Mouse (Mus musculus) hindbrain, embryonic 15.5 days (tissue): ENCODE results near the gene Fbxl2. TPM values are rescaled to one million over a fixed set of nuclear protein-coding genes. Genes with fewer than 3 reads are reported as not detected.

ENCODE experiments used
- ATAC-seq: fragments of 200-750 bp; cut with Nextera tagmentation; 2 replicates; pipeline ENCODE4 v1.8.0; 2017; ENCODE audit warnings: low read depth, moderate number of reproducible peaks, moderate TSS enrichment; ENCODE audit not compliant: low FRiP score
- H3K27ac ChIP-seq: fragments of 300-500 bp; sonication (generic); replicated peaks from 2 replicates; pipeline ENCODE4 v1.5.1; 2015; ENCODE audit warnings: mild to moderate bottlenecking, inconsistent platforms
- H3K27me3 ChIP-seq: fragments of 300-500 bp; sonication (generic); 2 replicates; pipeline ENCODE4 v1.6.1; 2015; ENCODE audit warnings: control low read depth, inconsistent platforms
- H3K36me3 ChIP-seq: fragments of 300-500 bp; sonication (generic); 2 replicates; pipeline ENCODE4 v1.6.1; 2015; ENCODE audit warnings: control low read depth, inconsistent platforms
- H3K4me1 ChIP-seq: fragments of 300-500 bp; sonication (generic); replicated peaks from 2 replicates; pipeline ENCODE4 v1.6.1; 2015; ENCODE audit warnings: control low read depth, inconsistent platforms
- H3K4me2 ChIP-seq: fragments of 300-500 bp; sonication (generic); 2 replicates; pipeline ENCODE4 v1.6.1; 2015; ENCODE audit warnings: moderate library complexity, mild to moderate bottlenecking, inconsistent platforms
- H3K4me3 ChIP-seq: fragments of 300-500 bp; sonication (generic); 2 replicates; pipeline ENCODE4 v1.5.1; 2015; ENCODE audit warnings: mild to moderate bottlenecking, inconsistent platforms
- H3K9ac ChIP-seq: fragments of 300-500 bp; sonication (generic); 2 replicates; pipeline ENCODE4 v1.6.1; 2015; ENCODE audit warnings: inconsistent platforms
- H3K9me3 ChIP-seq: fragments of 300-500 bp; sonication (generic); 2 replicates; pipeline ENCODE4 v1.6.1; 2016; ENCODE audit warnings: control low read depth, inconsistent platforms
- WGBS: fragments of 180-500 bp; shearing (Covaris S2); methylation state at CpG from one replicate; pipeline ENCODE4 v1.1.7; 2015; 5-methylcytosine and 5-hydroxymethylcytosine counted together
- polyA plus RNA-seq: library from polyadenylated mRNA; unstranded; fragments of >200 nt; fragmentation: Nextera tagmentation; extraction: Ambion mirVana; gene quantifications from 2 replicates; pipeline ENCODE4 v1.2.1, GENCODE M21; 2015

Gene Fbxl2
- polyA plus RNA-seq, 1 experiment from 2014 or later = 28.5 TPM

GRCm38 (mm10) chr9:113966838-113967237, 79.2 kb downstream of the Fbxl2 start:
- no peak for ATAC-seq
- H3K27me3 ChIP-seq = no peaks in the 10 kb centered on the region
- H3K4me1 ChIP-seq = no peaks in the 10 kb centered on the region
- no peak overlapping the region for H3K27ac ChIP-seq
- no peaks in the 10 kb centered on the region for H3K9me3 ChIP-seq
- peaks cover 78% of the 10 kb centered on the region for H3K36me3 ChIP-seq
- WGBS = 95% methylated on average over 4 of the region's 4 CpGs
- no peak overlapping the region for H3K9ac ChIP-seq
- no peak overlapping the region for H3K4me3 ChIP-seq
- no peak overlapping the region for H3K4me2 ChIP-seq

- no peaks in the 10 kb centered on the region for H3K9me3 ChIP-seq
- no peak overlapping the region for H3K9ac ChIP-seq
- no peak overlapping the region for H3K4me3 ChIP-seq
- 95% methylated on average over 8 of the region's 8 CpGs for WGBS
- H3K27ac ChIP-seq = no peak overlapping the region
- H3K27me3 ChIP-seq = no peaks in the 10 kb centered on the region
- no peak overlapping the region for H3K4me2 ChIP-seq
- peaks cover 73% of the 10 kb centered on the region for H3K36me3 ChIP-seq
- H3K4me1 ChIP-seq = no peaks in the 10 kb centered on the region
- ATAC-seq = no peak
Measured at GRCm38 (mm10) chr9:113964415-113964814, 81.6 kb downstream of the Fbxl2 start.

GRCm38 (mm10) chr9:113963718-113964117, 82.3 kb downstream of the Fbxl2 start:
- no peak overlapping the region for H3K9ac ChIP-seq
- H3K4me1 ChIP-seq = no peaks in the 10 kb centered on the region
- no peaks in the 10 kb centered on the region for H3K27me3 ChIP-seq
- no peaks in the 10 kb centered on the region for H3K9me3 ChIP-seq
- H3K27ac ChIP-seq = no peak overlapping the region
- no peak overlapping the region for H3K4me2 ChIP-seq
- H3K36me3 ChIP-seq = peaks cover 73% of the 10 kb centered on the region
- no peak for ATAC-seq
- H3K4me3 ChIP-seq = no peak overlapping the region

- Histone ChIP-seq H3K27ac (no peak overlapping the region), H3K4me3 (no peak overlapping the region), H3K27me3 (no peaks in the 10 kb centered on the region), H3K9me3 (no peaks in the 10 kb centered on the region), H3K9ac (no peak overlapping the region), H3K4me1 (no peaks in the 10 kb centered on the region), H3K36me3 (peaks cover 54% of the 10 kb centered on the region), H3K4me2 (no peak overlapping the region)
- ATAC-seq = no peak
- 95% methylated on average over 4 of the region's 4 CpGs for WGBS
Measured at GRCm38 (mm10) chr9:113957777-113958176, 88.2 kb downstream of the Fbxl2 start.

- H3K36me3 ChIP-seq = peaks cover 22% of the 10 kb centered on the region
- no peaks in the 10 kb centered on the region for H3K4me1 ChIP-seq
- H3K27me3 ChIP-seq = no peaks in the 10 kb centered on the region
- no peak overlapping the region for H3K4me2 ChIP-seq
- 94% methylated on average over 1 of the region's 1 CpGs for WGBS
- H3K9ac ChIP-seq = no peak overlapping the region
- H3K9me3 ChIP-seq = no peaks in the 10 kb centered on the region
- H3K27ac ChIP-seq = no peak overlapping the region
- H3K4me3 ChIP-seq = no peak overlapping the region
- ATAC-seq = no peak
Measured at GRCm38 (mm10) chr9:113947216-113947615, 98.8 kb downstream of the Fbxl2 start.

GRCm38 (mm10) chr9:113943372-113943771, 102.6 kb downstream of the Fbxl2 start:
- H3K4me3 ChIP-seq = no peak overlapping the region
- 97% methylated on average over 1 of the region's 1 CpGs for WGBS
- H3K4me1 ChIP-seq = 0 out of 2 replicates have a peak, but pooled peaks cover 8% of the 10 kb centered on the region
- H3K27ac ChIP-seq = no peak overlapping the region
- H3K27me3 ChIP-seq = no peaks in the 10 kb centered on the region
- ATAC-seq = no peak
- no peaks in the 10 kb centered on the region for H3K9me3 ChIP-seq
- peaks cover 22% of the 10 kb centered on the region for H3K36me3 ChIP-seq
- H3K4me2 ChIP-seq = no peak overlapping the region
- H3K9ac ChIP-seq = no peak overlapping the region

- Histone ChIP-seq H3K27me3 (no peaks in the 10 kb centered on the region), H3K27ac (no peak overlapping the region), H3K4me3 (no peak overlapping the region), H3K4me2 (no peak overlapping the region), H3K9ac (no peak overlapping the region), H3K36me3 (peaks cover 15% of the 10 kb centered on the region), H3K9me3 (no peaks in the 10 kb centered on the region), H3K4me1 (peaks cover 9% of the 10 kb centered on the region; the same call in 1 of the 2 replicates)
- ATAC-seq = no peak
- 94% methylated on average over 3 of the region's 3 CpGs for WGBS
Measured at GRCm38 (mm10) chr9:113941103-113941805, 104.7 kb downstream of the Fbxl2 start.

GRCm38 (mm10) chr9:113939063-113939850, 106.7 kb downstream of the Fbxl2 start:
- no peak for ATAC-seq
- H3K9me3 ChIP-seq = no peaks in the 10 kb centered on the region
- H3K4me3 ChIP-seq = no peak overlapping the region
- 86% methylated on average over 9 of the region's 9 CpGs for WGBS
- H3K27me3 ChIP-seq = no peaks in the 10 kb centered on the region
- H3K4me1 ChIP-seq = peaks cover 20% of the 10 kb centered on the region; the same call in 1 of the 2 replicates
- H3K4me2 ChIP-seq = no peak overlapping the region
- no peaks in the 10 kb centered on the region for H3K36me3 ChIP-seq
- no peak overlapping the region for H3K27ac ChIP-seq
- H3K9ac ChIP-seq = no peak overlapping the region

- Histone ChIP-seq H3K4me1 (peaks cover 42% of the 10 kb centered on the region), H3K27me3 (no peaks in the 10 kb centered on the region), H3K27ac (no peak overlapping the region), H3K9me3 (no peaks in the 10 kb centered on the region), H3K9ac (no peak overlapping the region), H3K4me2 (no peak overlapping the region), H3K4me3 (no peak overlapping the region), H3K36me3 (no peaks in the 10 kb centered on the region)
- ATAC-seq = no peak
- 75% methylated on average over 5 of the region's 5 CpGs for WGBS
Measured at GRCm38 (mm10) chr9:113935638-113936037, 110.4 kb downstream of the Fbxl2 start.

- Histone ChIP-seq H3K36me3 (no peaks in the 10 kb centered on the region), H3K4me3 (peak overlapping the region; percentile 54), H3K27me3 (no peaks in the 10 kb centered on the region), H3K4me2 (peak overlapping the region; percentile 83), H3K27ac (peak overlapping the region; percentile 65; the same call in 1 of the 2 replicates), H3K4me1 (peaks cover 38% of the 10 kb centered on the region), H3K9ac (peak overlapping the region; percentile 60), H3K9me3 (no peaks in the 10 kb centered on the region)
- WGBS = 32% methylated on average over 11 of the region's 11 CpGs
- no peak for ATAC-seq
Measured at GRCm38 (mm10) chr9:113932501-113932900, 113.5 kb downstream of the Fbxl2 start.

GRCm38 (mm10) chr9:113932100-113932470, 113.9 kb downstream of the Fbxl2 start:
- Histone ChIP-seq H3K4me2 (peak overlapping the region; percentile 83), H3K9me3 (no peaks in the 10 kb centered on the region), H3K9ac (peak overlapping the region; percentile 60), H3K36me3 (no peaks in the 10 kb centered on the region), H3K4me1 (peaks cover 38% of the 10 kb centered on the region), H3K27me3 (no peaks in the 10 kb centered on the region), H3K4me3 (peak overlapping the region; percentile 54), H3K27ac (peak overlapping the region; percentile 65)
- WGBS = 2% methylated on average over 8 of the region's 8 CpGs
- ATAC-seq = no peak

GRCm38 (mm10) chr9:113931375-113932099, 114.5 kb downstream of the Fbxl2 start:
- Histone ChIP-seq H3K4me3 (peak overlapping the region; percentile 54), H3K27ac (peak overlapping the region; percentile 65), H3K9me3 (no peaks in the 10 kb centered on the region), H3K4me1 (peaks cover 38% of the 10 kb centered on the region), H3K36me3 (no peaks in the 10 kb centered on the region), H3K4me2 (peak overlapping the region; percentile 83), H3K27me3 (no peaks in the 10 kb centered on the region), H3K9ac (peak overlapping the region; percentile 60)
- ATAC-seq = peak; percentile 15
- WGBS = under 1% methylated on average over 80 of the region's 91 CpGs
